Mouse (Mus musculus) lung, postnatal 0 days (tissue): Measurements from ENCODE around the gene Mfsd1.

Source experiments
- CTCF ChIP-seq: IDR thresholded peaks from 2 replicates; pipeline ENCODE4 v1.5.1; 2016; ENCODE audit warnings: antibody characterized with exemption, mild to moderate bottlenecking
- EP300 ChIP-seq: IDR thresholded peaks from 2 replicates; pipeline ENCODE4 v1.6.1; 2016; ENCODE audit warnings: antibody characterized with exemption, mild to moderate bottlenecking, control low read depth

- TF ChIP-seq CTCF, result no peak
- no peak for TF ChIP-seq EP300
These were observed 27.3 kb upstream of the Mfsd1 start for GRCm38 (mm10) chr3:67555211-67555610.
